Mouse (Mus musculus) liver, postnatal 0 days (tissue): ENCODE data around the gene Uhrf1.

Source experiments
- CTCF ChIP-seq: sonication (generic); IDR thresholded peaks from 2 replicates; pipeline ENCODE4 v1.5.1; 2016; ENCODE audit warnings: antibody characterized with exemption, low read depth
- EP300 ChIP-seq: IDR thresholded peaks from 2 replicates; pipeline ENCODE4 v1.6.1; 2016; ENCODE audit warnings: antibody characterized with exemption, low read depth, mild to moderate bottlenecking

GRCm38 (mm10) chr17:56308088-56308487 lies 5.0 kb downstream of the Uhrf1 start:
- TF ChIP-seq CTCF (no peak), EP300 (no peak)
